Mouse (Mus musculus) layer of hippocampus, adult 11-12 months (tissue): ENCODE results near the gene Pacs2.
A peak's percentile ranks its signal among the peaks of the same experiment; 100 is the strongest.

Experiments used
- DNase-seq: peaks from one replicate; pipeline ENCODE4 v3.0.0; 2022; ENCODE audit warnings: low spot score

Pacs2 gene

DNA sequence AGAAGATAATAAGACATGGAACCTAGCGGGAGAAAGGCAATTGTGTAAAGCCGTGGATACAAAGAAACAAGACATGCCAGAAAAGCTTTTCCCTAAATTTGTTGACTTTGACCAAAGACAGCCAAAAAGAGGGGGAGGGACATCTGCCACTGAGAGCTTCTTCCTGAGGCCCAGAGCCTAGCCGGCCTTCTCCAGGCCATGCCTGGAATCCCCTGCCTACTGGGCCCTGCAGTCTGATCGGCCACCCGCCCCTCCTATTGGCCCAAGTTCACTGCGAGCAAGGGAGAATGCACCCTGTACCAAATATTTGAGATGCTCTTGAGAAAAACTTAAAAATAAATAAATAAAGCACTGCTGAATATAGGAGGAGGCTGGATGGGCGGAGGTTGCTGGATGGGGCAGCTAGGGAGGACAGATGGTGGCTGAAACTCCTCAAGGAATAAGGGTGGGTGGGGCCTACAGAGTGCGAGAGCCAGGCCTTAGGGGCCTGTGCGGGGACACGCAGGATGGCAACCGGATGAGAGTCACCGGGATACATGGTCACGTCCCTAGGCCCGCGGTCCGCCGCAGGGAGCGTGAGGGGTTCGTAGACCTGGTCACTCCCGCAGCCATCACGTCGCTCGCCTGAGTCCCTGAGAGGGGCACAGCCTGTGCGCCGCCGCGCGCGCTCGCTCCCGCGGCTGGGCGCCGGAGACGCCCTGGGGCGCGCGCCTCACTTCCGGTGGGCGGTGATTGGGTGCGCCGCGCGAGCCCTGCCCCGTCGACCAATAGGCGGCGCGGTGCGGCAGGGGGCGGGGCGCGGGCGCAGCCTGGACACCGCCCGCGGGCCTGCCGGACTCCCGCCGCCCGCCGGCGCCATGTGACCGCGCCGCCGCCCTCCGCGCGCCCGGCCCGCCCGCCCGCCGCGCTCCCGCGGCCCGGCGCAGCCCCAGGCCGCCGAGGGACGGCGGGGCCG is at the start of gene Pacs2:
Gene Pacs2 (plus strand): TSS at position 905 of the 955 bp plus-strand sequence.
- DNase-seq: peak; percentile 94

DNA sequence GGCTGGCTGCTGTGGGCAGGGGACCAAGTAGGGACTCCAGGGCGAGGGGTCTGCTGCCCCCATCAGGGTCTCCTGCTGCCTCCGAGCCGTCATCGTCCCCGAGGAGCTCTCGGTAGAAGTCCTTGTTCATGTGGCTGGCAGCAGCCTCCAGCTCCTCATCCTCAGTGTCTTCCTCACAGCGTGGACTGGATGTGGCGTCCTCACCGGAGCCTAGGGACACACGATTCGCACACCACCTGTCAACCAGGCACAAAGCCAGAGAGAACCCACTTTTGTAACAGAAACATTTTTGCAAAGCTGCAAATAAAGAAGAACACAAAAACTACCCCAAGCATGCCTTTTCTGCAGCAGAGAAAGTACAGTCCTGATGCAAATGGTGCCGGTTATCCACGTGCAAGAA is 48.5 kb upstream of the Pacs2 start:
- DNase-seq: no peak

DNA sequence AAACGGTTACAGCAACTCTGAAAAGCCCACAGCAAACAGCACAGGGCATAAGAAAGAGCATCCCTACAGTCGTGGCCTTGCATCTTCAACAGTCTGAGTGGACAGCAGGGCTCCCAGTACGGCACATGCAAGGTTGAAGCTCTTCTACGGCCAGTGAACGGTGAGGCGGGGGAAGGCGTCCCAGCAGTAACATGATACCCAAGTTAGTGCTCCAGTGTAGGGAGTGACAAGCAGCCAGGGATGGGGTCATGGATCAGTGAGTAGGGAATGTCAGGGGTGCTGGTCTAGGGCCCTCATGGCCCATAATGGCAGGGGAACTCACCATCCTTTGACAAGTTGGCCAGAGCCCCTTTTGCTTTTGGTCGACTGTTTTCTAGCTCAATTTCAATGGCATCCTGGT is 45.4 kb upstream of the Pacs2 start:
- DNase-seq: no peak

DNA sequence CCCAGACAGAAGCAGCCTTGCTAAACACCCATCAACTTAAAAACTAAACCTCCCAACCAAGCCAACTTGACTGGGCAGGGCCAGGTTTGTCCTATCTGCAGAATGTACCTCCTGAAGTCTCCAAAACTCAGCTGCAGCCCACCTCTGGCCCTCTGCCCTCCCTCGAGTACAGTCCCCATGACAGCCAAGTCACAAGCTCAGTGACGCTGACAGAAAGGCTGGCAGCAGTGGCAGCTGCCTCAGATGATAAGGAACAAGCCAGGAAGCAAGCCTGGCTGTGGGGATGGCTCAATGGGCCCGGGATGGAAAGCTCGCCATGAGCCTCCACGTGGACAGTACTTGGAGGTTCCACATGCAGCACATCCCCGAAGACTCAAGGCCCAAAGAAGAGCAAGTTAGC is 44.7 kb upstream of the Pacs2 start:
- DNase-seq: no peak

DNA sequence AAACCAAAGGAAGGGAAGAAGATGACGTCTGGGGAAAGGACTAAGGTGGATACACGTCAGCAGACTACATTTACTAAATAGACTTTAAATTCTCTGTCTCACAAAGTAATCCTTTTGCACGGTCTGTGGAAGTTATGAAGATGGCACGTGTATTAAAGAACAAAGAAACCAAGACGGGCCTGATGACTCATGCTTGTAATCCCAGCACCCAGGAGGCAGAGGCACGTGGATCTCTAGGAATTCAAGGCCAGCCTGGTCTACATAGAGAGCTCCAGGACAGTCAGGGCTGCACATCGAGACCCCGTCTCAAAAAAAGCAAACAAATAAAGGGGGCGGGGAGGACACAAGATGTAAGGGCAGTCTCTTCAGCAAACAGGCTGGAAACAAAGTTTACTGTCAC is 39.6 kb upstream of the Pacs2 start:
- DNase-seq: no peak

DNA sequence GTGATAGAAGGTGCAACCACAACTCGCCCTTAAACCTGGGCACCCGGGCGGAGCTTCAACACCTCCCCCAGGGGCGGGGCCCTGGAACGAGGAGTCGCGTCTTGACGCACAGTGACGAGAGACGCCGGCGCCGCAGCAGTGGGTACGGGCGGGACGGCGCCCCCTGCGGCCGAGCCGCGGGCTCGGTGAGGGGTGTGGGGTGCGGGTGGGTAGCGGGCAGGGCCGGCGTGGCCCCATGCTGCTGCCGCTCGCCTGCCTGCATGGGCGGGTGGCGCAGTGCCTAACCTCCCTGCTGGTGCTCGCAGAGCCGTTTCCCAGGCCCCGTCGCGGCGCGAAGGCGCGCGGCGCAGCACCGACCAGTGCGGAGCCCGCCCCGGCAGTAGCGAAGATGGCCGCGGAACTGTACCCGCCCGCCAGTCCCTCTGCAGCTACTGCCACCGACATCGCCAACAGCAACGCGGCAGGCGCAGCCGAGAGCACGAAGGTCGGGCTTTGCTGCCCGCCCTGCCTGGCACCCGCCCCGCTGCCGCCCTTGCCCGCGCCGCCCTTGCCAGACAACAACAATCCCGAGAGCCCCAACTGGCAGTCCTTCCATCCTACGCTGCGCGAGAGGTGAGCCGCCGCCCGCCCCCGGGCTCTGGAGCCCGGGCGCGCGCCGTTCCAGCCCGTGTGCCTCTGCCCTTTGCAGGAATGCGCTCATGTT is 37.8 kb upstream of the Pacs2 start, which contains the start of gene Btbd6:
Gene Btbd6 (plus strand): TSS at position 112 of the 703 bp plus-strand sequence.
- peak; percentile 89 for DNase-seq

DNA sequence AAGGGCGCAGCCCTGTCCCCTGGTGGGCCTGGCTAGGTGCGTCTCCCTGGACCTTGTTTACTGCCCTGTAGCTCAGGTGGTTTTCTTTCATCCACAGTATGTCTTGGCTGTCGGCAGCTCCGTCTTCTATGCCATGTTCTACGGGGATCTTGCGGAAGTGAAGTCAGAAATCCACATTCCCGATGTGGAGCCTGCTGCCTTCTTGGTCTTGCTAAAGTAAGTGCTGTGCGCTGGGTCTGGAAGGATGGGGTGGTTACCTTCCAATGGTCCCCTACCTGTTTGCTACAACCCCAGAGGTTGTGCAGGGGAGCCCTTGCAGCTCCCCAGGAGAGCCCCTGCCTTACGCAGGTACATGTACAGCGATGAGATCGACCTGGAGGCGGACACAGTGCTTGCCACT is 37.2 kb upstream of the Pacs2 start:
- DNase-seq: no peak

DNA sequence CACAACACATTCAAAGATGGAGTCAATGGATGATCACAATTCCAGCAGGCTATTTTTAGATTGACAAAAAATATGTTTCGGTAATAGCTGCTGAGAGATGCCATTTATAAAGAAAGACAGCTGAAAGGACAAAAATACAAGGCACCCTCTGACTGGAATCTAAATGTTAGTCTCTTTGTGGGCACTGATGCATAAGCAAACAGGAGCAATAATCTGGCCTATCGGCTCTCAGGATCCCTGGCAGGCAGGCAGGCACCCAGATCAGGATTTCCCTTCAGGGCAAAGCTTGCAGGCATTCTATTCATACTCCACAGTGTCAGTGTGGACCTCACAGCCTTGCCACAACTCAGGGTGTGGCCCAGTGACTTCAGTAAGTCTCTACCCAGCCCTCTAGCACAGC is 32.3 kb upstream of the Pacs2 start:
- DNase-seq: no peak

DNA sequence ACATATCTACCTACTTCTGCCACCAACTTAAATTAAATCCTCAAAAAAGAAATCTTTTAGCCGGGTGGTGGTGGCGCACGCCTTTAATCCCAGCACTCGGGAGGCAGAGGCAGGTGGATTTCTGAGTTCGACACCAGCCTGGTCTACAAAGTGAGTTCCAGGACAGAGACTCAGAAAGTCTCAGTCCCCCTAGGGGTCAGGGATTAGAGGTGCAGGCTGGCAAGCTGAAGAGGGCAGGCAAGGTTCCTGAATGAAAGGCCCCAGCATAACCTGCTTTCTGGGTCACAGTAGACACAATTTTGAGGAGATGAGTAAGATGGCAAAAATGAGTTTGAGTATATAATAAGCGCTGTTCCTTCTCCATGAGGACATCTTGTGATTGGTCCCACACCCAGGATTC is 29.0 kb upstream of the Pacs2 start:
- DNase-seq: no peak

DNA sequence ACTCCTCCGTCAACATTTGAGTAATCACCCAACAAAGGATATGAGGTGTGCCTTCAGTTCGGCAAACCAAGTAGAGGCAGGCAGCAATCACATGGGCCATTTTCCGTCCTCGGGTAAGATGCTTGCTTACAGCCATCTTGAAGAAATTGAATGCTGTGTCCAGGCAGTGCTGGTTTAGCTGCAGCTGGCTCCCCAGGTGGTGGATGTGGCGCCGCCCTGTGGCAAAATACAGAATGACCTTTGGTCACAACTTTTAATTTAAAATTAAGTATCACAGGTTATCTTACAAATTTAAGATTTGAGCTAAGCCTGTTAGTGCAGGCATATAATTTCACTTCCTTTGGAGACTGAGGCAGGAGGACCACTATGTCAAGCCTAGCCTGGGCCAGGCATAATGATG is 26.4 kb upstream of the Pacs2 start:
- DNase-seq: no peak

DNA sequence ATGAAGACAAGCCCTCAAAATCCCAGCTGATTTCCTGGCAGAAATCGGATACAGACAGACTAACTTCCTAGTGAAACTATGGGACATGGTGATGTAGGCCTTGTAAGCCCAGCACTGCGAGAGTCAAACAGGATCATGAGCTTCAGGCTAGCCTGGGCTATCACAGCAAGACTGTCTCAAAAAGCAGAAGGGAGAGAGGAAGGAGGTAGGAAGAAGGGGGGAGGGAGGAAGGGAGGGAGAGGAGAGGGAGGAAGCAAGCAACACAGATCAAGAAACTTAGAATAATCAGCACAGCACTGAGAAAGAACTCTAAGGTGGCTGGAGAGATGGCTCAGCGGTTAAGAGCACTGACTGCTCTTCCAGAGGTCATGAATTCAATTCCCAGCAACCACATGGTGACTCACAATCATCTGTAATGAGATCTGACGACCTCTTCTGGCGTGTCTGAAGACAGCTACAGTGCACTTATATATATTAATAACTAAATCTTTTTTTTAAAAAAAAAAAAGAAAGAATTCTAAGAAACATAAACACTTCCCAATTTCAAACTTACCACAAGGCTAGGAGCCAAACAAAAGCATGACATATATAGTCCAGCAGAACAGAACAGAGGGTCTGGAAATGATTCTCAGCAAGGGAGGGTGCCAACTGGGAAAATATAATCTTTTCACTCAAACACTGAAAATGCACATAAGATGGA is 23.5 kb upstream of the Pacs2 start:
- DNase-seq: no peak

DNA sequence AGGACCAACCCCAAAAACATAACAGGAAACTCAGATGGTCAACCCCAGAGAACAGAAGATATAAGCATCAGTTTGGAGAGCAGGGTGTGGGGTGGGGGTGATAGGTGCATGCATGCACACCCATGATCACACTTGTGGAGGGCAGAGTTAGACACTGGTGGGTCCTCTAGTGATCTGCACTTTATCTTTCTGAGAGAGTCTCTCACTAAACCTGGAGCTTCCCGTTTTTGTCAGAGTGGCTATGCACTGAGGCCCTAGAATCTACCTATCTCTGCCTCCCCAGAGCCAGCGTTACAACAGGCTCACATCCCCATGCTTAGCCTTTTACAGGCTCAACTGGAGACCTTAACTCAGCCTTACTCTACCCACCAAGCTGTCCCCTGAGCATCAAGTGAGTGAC is 22.9 kb upstream of the Pacs2 start:
- no peak for DNase-seq

DNA sequence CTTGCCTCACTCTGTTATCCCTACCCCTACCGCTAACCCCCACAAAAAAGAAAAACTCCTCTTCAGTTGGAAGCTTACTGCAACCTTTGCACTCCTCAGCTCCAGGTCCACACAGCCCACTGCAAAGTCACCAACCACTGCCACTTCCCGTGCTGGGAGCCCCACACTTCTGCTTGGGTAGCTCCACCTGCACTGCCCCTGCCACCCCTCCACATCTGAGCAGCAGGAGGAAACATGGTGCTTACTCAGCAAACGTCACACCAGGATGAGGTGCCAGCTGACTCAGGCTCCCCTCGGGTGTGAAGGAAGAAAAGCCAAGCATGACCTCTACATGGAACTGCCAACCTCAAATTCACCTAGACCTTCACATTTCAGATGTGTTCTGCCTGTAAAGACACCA is 20.2 kb upstream of the Pacs2 start:
- DNase-seq: no peak

DNA sequence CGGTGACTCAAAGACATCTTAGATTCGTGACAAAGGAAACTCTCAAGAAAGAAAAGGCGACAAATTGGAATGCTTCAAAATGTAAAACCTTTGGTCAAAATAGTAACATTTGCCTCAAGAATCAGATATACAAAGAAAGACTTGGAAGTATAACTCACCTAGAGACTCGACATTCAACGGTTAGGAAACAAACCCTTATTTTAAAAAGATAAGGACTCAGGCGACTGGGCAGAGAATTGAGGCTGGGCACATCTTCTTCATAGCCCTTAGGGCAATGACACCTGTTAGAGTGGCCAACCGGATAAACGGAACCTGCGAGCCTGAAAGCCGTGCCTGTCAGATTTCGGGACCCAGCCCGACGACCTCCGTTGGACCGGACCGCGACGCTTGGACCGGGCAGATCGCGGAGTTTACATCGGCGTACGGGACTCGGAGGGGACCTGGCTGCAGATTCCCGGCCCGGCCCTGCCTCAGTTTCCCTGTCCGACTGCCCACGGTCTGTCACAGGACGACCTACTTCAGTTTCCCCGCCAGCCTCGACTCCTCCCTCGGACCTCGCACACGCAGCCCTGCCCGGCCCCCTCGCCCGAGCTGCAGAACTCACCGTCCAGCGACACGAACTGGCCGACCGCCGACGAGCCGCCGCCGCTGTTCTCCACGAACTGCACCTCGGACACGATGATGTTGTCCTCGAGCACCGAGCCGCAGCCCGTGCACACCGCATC is 14.6 kb upstream of the Pacs2 start:
- no peak for DNase-seq

DNA sequence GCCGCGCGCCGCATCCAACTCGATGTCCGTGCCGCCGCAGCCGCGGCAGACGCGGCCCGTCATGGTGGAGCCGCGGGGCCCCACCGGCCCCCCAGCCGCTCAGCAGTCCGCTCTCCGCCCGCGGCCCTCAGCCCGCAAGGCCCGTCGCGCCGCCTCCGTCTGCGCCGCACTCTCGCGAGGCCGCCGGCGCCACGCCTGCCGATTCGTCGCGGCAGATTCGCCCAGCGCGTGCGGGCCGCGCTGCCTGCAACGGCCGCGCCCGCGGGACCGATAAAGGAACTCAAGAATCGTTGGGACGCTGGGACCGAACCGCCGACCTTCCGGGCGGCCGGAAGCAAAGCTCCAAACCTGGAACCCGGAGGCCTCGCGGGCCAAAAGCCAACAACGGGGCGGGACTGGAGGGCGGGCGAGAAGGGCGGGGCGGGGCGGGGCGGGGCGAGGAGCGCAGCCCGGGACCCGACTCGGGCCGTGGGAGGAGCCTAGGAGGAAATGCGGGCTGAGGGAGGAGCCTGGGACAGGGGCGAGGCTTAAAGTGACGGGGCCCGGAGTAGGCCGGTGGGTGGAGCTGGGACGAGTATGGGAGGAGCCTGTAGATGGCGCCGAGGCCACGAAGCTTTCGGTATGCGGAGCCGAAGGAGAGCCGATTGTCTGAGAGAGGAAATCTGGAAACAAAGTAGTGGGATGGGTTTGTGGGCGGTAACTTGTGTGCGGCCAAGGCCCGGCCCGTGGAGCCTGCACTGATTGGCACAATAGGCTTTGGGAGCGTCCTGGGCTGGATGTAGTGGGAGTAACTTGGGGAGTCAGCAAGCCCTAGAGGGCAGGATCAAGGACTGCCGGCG is 13.8 kb upstream of the Pacs2 start, which contains the start of gene Brf1:
Gene Brf1 (minus strand): TSS at position 411 of the 839 bp plus-strand sequence.
- DNase-seq: peak; percentile 95

DNA sequence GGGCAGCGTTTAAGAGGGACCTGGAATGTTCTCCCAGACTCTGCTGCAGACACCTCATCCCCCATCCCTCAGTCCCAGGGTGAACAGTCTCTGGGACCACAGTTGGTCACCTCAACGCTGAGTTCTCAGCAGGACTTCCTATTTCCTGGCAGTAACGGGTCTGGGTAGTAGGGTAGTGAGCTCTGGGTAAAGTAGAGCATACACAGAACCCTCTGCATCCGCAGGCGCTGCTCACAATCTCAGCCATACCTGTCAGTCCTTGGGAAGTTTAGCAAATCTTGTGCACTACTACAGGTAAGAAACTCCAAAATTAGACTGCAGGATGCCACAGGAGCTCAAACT is 13.2 kb upstream of the Pacs2 start:
- DNase-seq: no peak

DNA sequence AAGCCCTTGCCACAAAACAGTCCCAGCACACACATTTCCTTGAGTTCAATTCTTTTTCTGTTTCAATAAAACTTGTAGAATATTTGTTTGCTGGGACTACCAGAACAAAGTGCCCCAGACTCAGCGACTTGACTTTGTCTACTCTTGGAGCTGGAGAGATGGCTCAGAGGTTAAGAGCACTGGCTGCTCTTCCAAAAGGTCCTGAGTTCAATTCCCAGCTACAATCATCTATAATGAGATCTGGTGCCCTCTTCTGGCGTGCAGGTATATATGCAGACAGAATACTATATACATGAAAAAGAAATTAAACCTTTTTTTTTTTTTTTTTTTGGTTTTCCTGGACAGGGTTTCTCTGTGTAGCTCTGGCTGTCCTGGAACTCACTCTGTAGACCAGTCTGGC is 11.6 kb upstream of the Pacs2 start:
- DNase-seq: no peak

DNA sequence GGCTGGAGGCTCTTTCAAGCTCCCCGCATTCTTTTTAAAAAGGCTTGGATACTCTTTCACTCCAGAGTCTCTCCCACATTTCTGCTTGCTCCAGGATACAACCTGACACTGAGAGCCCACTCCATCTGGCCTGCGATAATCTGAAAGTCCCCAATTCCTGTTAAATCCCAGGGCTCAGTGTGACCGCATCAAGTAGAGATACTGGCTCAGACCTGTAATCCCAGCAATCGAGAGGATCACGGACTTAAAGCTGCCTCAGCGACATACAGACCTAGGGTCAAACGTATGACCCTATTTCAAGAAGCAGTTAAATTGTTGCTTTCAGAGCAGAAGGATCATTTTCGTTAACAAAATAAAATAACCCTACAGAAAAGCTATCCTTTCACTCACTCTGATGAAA is 10.3 kb upstream of the Pacs2 start:
- DNase-seq: no peak

DNA sequence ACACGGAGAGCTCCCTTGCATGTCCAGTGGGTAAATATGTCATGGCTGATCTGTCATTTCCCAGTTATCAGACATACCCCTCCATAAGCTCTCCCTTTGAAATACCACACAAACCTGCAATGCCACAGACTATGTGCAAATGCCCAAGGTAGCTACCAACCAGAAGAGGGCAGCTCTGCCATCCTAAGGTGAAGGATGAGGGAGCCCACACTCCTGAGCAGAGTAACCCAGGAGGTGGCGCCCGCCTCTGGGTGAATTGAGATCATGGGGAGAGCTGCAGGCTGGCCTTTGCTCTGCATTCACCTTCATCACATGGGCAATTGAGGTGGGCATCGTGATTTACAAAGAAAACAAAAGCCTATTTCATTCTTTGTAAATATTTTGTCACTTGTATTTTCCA is 9.3 kb upstream of the Pacs2 start:
- peak; percentile 85 for DNase-seq

DNA sequence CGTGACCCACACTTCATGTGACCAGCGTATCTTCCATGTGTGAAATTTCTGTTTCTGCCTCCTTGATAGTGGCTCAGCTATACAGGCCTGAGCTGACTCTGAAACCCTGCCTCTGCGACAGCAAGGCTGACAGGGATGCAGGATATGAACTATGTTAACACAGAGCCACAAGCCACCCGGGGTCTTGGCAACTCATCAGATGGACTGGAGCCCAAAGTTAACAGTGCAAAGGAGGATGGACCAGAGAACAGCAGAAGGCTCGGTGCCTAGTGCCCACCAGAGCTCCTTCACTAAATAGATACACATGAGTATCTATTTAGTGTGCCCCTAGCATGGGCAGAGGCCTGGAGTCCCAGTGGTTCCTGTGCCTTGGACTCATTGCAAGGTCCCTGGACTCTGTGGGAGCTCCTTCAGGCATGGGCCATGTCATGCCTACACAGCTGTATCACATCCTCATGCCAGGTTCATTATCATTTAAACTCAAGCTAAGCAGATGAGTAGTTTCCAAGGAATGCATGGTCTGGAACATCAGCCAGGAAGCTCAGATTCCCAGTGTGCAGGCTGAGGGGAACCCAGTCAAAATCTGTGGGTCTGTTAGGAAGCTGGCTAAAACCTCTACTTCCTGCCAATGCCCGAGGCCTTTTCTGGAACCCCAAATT is 2.5 kb upstream of the Pacs2 start:
- no peak for DNase-seq

DNA sequence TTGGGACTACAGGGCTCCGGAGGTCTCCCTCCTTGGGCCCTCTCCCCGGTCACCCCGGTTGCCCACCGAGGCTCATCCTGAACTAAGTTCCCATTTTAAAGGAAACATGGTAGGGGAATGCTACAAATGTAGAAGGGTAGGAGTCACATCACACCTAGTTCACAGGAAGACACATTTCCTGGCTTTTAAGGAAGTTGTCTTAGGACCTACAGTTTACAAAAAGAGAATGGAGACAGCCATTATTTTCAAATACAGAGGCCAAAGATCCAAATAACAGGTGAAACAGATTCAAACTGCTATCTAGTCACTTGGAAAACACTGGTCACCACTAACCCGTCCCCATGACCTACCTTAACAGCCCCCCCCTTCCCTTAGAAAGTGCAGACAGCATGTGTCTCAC is 1.9 kb upstream of the Pacs2 start:
- DNase-seq: no peak
